Mouse (Mus musculus) CH12.LX (cell line): Measurements from ENCODE around the gene Strc.

ENCODE experiments used
- CHD1 ChIP-seq: IDR thresholded peaks from 2 replicates; pipeline ENCODE4 v1.6.1; 2012; ENCODE audit warnings: low read depth, low read length, improper control_type of control experiment, inconsistent platforms
- CTCF ChIP-seq, 2 experiments: IDR thresholded peaks in 1 of 2; conservative IDR thresholded peaks in 1 of 2; 2 replicates each; pipeline ENCODE4 v1.5.1; 2011 to 2012; ENCODE audit warnings: low read depth in 2 of 2, low read length in 2 of 2, improper control_type of control experiment in 1 of 2, inconsistent platforms in 1 of 2, mild to moderate bottlenecking in 1 of 2, moderate library complexity in 1 of 2
- KAT2A ChIP-seq: IDR thresholded peaks from 2 replicates; pipeline ENCODE4 v1.6.1; 2012; ENCODE audit warnings: low read length, improper control_type of control experiment, inconsistent platforms; ENCODE audit not compliant: insufficient replicate concordance
- MAFK ChIP-seq: IDR thresholded peaks from 2 replicates; pipeline ENCODE4 v1.6.1; 2011; ENCODE audit warnings: low read length, improper control_type of control experiment; ENCODE audit not compliant: insufficient replicate concordance
- MEF2A ChIP-seq: IDR thresholded peaks from 2 replicates; pipeline ENCODE4 v1.6.1; 2014; ENCODE audit warnings: low read depth, mild to moderate bottlenecking, inconsistent platforms, low read length, improper control_type of control experiment, borderline replicate concordance
- MYC ChIP-seq: IDR thresholded peaks from 2 replicates; pipeline ENCODE4 v1.6.1; 2011; ENCODE audit warnings: low read depth, mild to moderate bottlenecking, improper control_type of control experiment, low read length
- POLR2A ChIP-seq: IDR thresholded peaks from 2 replicates; pipeline ENCODE4 v1.6.1; 2011; ENCODE audit warnings: low read depth, mild to moderate bottlenecking, improper control_type of control experiment, low read length
- POLR2AphosphoS2 ChIP-seq: IDR thresholded peaks from 2 replicates; pipeline ENCODE4 v1.6.1; 2011; ENCODE audit warnings: low read depth, low read length, improper control_type of control experiment
- SMC3 ChIP-seq: IDR thresholded peaks from 2 replicates; pipeline ENCODE4 v1.6.1; 2011; ENCODE audit warnings: low read depth, low read length, improper control_type of control experiment
- TCF12 ChIP-seq: IDR thresholded peaks from 2 replicates; pipeline ENCODE4 v1.6.1; 2014; ENCODE audit warnings: low read depth, mild to moderate bottlenecking, inconsistent platforms, low read length, improper control_type of control experiment

GRCm38 (mm10) chr2:121323693-121324470 lies 63.1 kb downstream of the Strc start:
- TF ChIP-seq KAT2A (no peak), POLR2A (no peak), CHD1 (no peak), SMC3 (no peak), MAFK (no peak), MYC (no peak), TCF12 (no peak), MEF2A (no peak), POLR2AphosphoS2 (no peak), CTCF (conservative IDR thresholded peaks at IDR 0.05 in 1 of 2, IDR thresholded peaks at IDR 0.05 in 1 of 2; ENCODE audit: low read depth in 2 of 2, low read length in 2 of 2) (no peak)
